Mouse (Mus musculus) neural tube, embryonic 12.5 days (tissue): ENCODE results near the gene Ermard. TPM values are rescaled to one million over a fixed set of nuclear protein-coding genes. Genes with fewer than 3 reads are reported as not detected.
"Not testable (repeated sequence)": the region's sequence is repeated elsewhere in the genome, so short reads cannot be mapped to it uniquely, and the experiment has no call there.

ENCODE experiments used
- ATAC-seq: fragments of 200-750 bp; cut with Nextera tagmentation; 2 replicates; pipeline ENCODE4 v1.8.0; 2017; ENCODE audit warnings: low read depth, mild to moderate bottlenecking, moderate TSS enrichment, moderate library complexity; ENCODE audit not compliant: low FRiP score
- H3K27ac ChIP-seq: fragments of 300-500 bp; sonication (generic); 2 replicates; pipeline ENCODE4 v1.5.1; 2016
- H3K27me3 ChIP-seq: fragments of 300-500 bp; sonication (generic); replicated peaks from 2 replicates; pipeline ENCODE4 v1.6.1; 2016; ENCODE audit warnings: mild to moderate bottlenecking
- H3K36me3 ChIP-seq: fragments of 300-500 bp; sonication (generic); 2 replicates; pipeline ENCODE4 v1.6.1; 2016; ENCODE audit warnings: mild to moderate bottlenecking
- H3K4me1 ChIP-seq: fragments of 300-500 bp; sonication (generic); 2 replicates; pipeline ENCODE4 v1.6.1; 2016
- H3K4me2 ChIP-seq: fragments of 300-500 bp; sonication (generic); replicated peaks from 2 replicates; pipeline ENCODE4 v1.6.1; 2016; ENCODE audit warnings: mild to moderate bottlenecking
- H3K4me3 ChIP-seq: fragments of 300-500 bp; sonication (generic); 2 replicates; pipeline ENCODE4 v1.5.1; 2016
- H3K9ac ChIP-seq: fragments of 300-500 bp; sonication (generic); 2 replicates; pipeline ENCODE4 v1.6.1; 2016; ENCODE audit warnings: mild to moderate bottlenecking
- H3K9me3 ChIP-seq: fragments of 300-500 bp; sonication (generic); 2 replicates; pipeline ENCODE4 v1.6.1; 2016; ENCODE audit warnings: mild to moderate bottlenecking
- WGBS: fragments of 180-500 bp; shearing (Covaris S2); methylation state at CpG from one replicate; pipeline ENCODE4 v1.1.7; 2016; 5-methylcytosine and 5-hydroxymethylcytosine counted together
- polyA plus RNA-seq: library from polyadenylated mRNA; unstranded; fragments of >200 nt; fragmentation: Nextera tagmentation; extraction: Ambion mirVana; gene quantifications from 2 replicates; pipeline ENCODE4 v1.2.1, GENCODE M21; 2016

Gene Ermard
- 99.1 and 107 TPM in 2 replicates for polyA plus RNA-seq

DNA sequence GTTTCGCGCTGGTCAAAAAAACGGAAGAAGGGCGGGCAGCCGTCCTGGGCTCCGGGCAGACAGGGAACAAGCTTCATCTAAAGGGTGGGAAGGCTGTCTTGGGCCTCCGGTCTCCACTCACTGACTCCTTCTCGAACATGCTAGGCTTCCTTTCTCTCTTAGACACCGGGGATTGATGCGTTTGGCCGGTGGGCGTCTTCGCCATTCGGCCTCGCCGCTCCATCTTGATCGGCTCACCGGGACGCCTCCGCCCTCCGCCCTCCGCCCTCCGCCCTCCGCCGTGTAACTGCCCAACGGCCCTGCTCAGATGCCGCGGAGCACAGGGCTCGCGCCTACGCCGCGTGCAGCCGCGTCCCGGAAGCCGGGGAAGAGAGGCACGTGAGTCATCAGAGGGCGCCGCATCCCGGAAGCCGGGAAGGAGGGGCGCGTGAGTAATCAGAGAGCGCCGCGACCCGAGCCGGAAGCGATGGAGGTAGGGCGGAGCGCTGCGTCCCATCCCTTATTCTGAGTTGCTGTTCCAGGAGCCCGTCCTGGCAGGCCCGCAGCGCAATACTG is at the start of gene Ermard, which contains the start of the genes Tcte3 and Gm3448:
Ermard (plus strand) TSS at position 34 of the 555 bp plus-strand sequence.
Tcte3 (minus strand) TSS at position 314 of the 555 bp plus-strand sequence.
Gm3448 (minus strand) TSS at position 363 of the 555 bp plus-strand sequence.
- 0 out of 2 replicates have a peak within 1 kb of the TSS, but pooled peaks have one; percentile 16 for H3K4me3 ChIP-seq
- H3K9ac ChIP-seq, result not testable (repeated sequence)
- WGBS, result 0% methylated on average over 21 of the region's 56 CpGs

DNA sequence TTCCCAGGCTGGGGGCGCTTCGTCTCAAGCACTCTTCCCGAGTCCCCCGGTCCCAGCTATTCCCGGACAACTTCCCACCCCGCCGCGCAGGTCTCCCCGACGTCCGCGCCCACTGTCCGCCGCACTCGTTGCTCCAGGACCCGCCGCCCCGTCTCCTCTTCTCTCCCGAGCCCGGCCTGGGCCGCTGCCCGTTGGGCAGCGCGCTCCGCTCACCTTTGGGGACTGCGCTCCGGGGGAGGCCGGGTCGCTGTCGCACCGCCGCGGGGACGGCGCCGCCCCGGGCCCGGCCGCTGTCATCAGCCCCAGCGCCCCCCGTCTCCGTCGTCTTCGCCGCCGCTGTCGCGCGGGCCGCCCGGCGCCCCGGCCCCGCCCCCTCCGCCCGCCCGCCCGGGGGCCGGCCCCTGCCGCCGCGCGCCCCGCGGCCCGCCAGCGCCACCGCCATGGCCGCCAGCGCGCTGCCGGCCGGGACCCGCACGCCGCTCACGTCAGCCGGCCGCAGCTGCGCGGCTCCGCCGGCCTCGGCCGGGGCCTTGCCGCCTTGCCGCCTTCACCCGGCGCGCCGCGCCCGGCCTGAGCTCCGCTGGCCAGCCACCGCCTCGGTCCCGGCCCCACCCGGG is 48.4 kb upstream of the Ermard start:
- not testable (repeated sequence) for H3K4me3 ChIP-seq, H3K36me3 ChIP-seq, H3K9ac ChIP-seq, H3K9me3 ChIP-seq, H3K4me2 ChIP-seq, H3K27ac ChIP-seq, H3K4me1 ChIP-seq, H3K27me3 ChIP-seq
- WGBS, result no CpG with 5 or more reads among the region's 98 CpGs
- peak; percentile 80 for ATAC-seq

More for the DNA sequence above, at the start of gene Ermard, which contains the start of the genes Tcte3 and Gm3448:
- H3K4me1 ChIP-seq, H3K36me3 ChIP-seq, H3K9me3 ChIP-seq, H3K27ac ChIP-seq, H3K27me3 ChIP-seq, H3K4me2 ChIP-seq: not testable (repeated sequence)
- ATAC-seq, result peak; percentile 98

GRCm38 (mm10) chr17:14993139-14993832 is 47.7 kb upstream of the Ermard start:
- not testable (repeated sequence) for H3K9me3 ChIP-seq, H3K4me1 ChIP-seq, H3K27me3 ChIP-seq, H3K4me2 ChIP-seq, H3K4me3 ChIP-seq, H3K9ac ChIP-seq, H3K36me3 ChIP-seq, H3K27ac ChIP-seq
- WGBS, result no CpG with 5 or more reads among the region's 47 CpGs
- ATAC-seq, result peak; percentile 88

- not testable (repeated sequence) for H3K4me3 ChIP-seq, H3K4me2 ChIP-seq, H3K9me3 ChIP-seq, H3K9ac ChIP-seq, H3K36me3 ChIP-seq, H3K27ac ChIP-seq, H3K27me3 ChIP-seq, ATAC-seq, H3K4me1 ChIP-seq
- no CpG with 5 or more reads among the region's 5 CpGs for WGBS
These were observed 46.9 kb upstream of the Ermard start for GRCm38 (mm10) chr17:14994140-14994539.

DNA sequence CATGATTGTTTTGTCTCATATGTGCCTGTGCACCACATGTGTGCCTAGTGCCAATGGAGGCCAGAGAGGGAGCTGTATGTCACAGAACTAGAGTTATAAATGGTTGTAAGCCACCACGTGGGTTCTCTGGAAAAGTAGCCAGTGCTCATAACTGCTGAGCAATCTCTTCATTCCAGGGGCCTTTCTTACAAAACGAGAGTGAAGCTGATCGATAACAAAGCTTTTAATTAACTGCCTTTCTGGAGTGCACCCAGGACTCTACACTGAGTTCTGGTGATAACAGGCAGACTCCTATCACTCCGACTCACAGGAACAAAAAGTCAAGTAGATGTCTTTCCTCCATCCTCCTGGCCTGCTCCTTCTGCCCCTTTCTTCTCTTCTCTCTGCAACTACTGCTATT is 41.0 kb upstream of the Ermard start:
- H3K4me3 ChIP-seq, H3K36me3 ChIP-seq, H3K9me3 ChIP-seq, H3K4me1 ChIP-seq, H3K27me3 ChIP-seq, H3K9ac ChIP-seq, H3K27ac ChIP-seq, ATAC-seq, H3K4me2 ChIP-seq: not testable (repeated sequence)
- no CpG with 5 or more reads among the region's 4 CpGs for WGBS

- H3K4me1 ChIP-seq, H3K4me2 ChIP-seq, H3K9me3 ChIP-seq, H3K36me3 ChIP-seq, ATAC-seq, H3K4me3 ChIP-seq, H3K9ac ChIP-seq, H3K27ac ChIP-seq, H3K27me3 ChIP-seq: not testable (repeated sequence)
- no CpG with 5 or more reads among the region's 3 CpGs for WGBS
These were observed 31.9 kb upstream of the Ermard start for GRCm38 (mm10) chr17:15009088-15009487.

- not testable (repeated sequence) for H3K4me3 ChIP-seq, H3K27me3 ChIP-seq, H3K36me3 ChIP-seq, H3K9ac ChIP-seq, H3K4me2 ChIP-seq, H3K9me3 ChIP-seq, H3K4me1 ChIP-seq, H3K27ac ChIP-seq
- ATAC-seq, result peak; percentile 96
- no CpG with 5 or more reads among the region's 60 CpGs for WGBS
These were observed 31.1 kb upstream of the Ermard start, which contains the start of gene Gm3435 for GRCm38 (mm10) chr17:15009706-15010413. Gene Gm3435 (plus strand): TSS chr17:15010176.

- not testable (repeated sequence) for H3K4me3 ChIP-seq, H3K4me2 ChIP-seq, H3K27ac ChIP-seq, H3K9ac ChIP-seq, H3K36me3 ChIP-seq, H3K27me3 ChIP-seq, ATAC-seq, H3K9me3 ChIP-seq, H3K4me1 ChIP-seq
- WGBS, result 74% methylated on average over 3 of the region's 3 CpGs
These were observed 19.3 kb upstream of the Ermard start for GRCm38 (mm10) chr17:15021503-15022220.

DNA sequence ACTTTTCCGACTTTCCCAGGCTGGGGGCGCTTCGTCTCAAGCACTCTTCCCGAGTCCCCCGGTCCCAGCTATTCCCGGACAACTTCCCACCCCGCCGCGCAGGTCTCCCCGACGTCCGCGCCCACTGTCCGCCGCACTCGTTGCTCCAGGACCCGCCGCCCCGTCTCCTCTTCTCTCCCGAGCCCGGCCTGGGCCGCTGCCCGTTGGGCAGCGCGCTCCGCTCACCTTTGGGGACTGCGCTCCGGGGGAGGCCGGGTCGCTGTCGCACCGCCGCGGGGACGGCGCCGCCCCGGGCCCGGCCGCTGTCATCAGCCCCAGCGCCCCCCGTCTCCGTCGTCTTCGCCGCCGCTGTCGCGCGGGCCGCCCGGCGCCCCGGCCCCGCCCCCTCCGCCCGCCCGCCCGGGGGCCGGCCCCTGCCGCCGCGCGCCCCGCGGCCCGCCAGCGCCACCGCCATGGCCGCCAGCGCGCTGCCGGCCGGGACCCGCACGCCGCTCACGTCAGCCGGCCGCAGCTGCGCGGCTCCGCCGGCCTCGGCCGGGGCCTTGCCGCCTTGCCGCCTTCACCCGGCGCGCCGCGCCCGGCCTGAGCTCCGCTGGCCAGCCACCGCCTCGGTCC is 17.0 kb upstream of the Ermard start:
- not testable (repeated sequence) for H3K27me3 ChIP-seq, H3K4me3 ChIP-seq, H3K4me1 ChIP-seq, H3K9ac ChIP-seq, H3K4me2 ChIP-seq, H3K36me3 ChIP-seq, H3K27ac ChIP-seq, H3K9me3 ChIP-seq
- ATAC-seq, result peak; percentile 80
- no CpG with 5 or more reads among the region's 97 CpGs for WGBS

GRCm38 (mm10) chr17:15024502-15025193 is 16.4 kb upstream of the Ermard start:
- WGBS, result no CpG with 5 or more reads among the region's 48 CpGs
- ATAC-seq, result peak; percentile 87

DNA sequence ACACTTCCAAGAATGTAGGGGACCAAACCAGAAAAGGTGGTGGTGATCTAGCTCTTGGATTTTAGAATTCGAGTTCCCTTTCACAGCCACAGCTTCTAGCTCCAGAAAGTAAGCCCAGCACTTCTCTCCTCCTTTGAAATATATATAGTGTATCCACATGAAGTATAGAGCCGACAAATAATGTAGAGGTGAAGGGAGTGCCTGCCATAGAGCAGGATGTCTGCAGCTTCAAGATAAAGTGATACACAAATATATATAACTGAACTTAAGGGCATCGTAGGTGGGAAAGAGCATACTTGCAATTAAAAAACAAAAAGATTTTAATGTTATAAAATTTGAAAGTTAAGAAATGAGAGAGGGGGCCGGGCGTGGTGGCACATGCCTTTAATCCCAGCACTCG is 15.5 kb upstream of the Ermard start:
- not testable (repeated sequence) for H3K9me3 ChIP-seq, H3K36me3 ChIP-seq, ATAC-seq, H3K4me2 ChIP-seq, H3K9ac ChIP-seq, H3K4me1 ChIP-seq, H3K4me3 ChIP-seq, H3K27ac ChIP-seq, H3K27me3 ChIP-seq
- WGBS, result no CpG with 5 or more reads among the region's 6 CpGs

More at GRCm38 (mm10) chr17:15024502-15025193, 16.4 kb upstream of the Ermard start:
- not testable (repeated sequence) for H3K9me3 ChIP-seq, H3K27ac ChIP-seq, H3K4me2 ChIP-seq, H3K9ac ChIP-seq, H3K4me1 ChIP-seq, H3K4me3 ChIP-seq, H3K27me3 ChIP-seq, H3K36me3 ChIP-seq
